Comparison of ENCODE assay signal across 7 mouse cellular contexts in genomic region chr11:120098588-120099511, GRCm38 (mm10). TPM values are rescaled to one million over a fixed set of nuclear protein-coding genes. Genes with fewer than 3 reads are reported as not detected.
DNase-seq lines count a peak whose midpoint lies in the region; ATAC-seq lines count a peak whose summit lies in the region.

TSS of gene Tepsin (minus strand) at chr11:120098731.
TSS of gene Ndufaf8 (plus strand) at chr11:120098928.

- peaks cover 21% of the 10 kb centered on the region for H3K4me1 ChIP-seq in intestine, embryonic 16.5 days (ENCODE audit: control insufficient read depth, insufficient read depth, low read length)
- peaks cover 17% of the 10 kb centered on the region for H3K4me1 ChIP-seq in midbrain, embryonic 11.5 days (ENCODE audit: control insufficient read depth, insufficient read depth, low read length)

- peak within 1 kb of the TSS; percentile 88 for H3K4me2 ChIP-seq in intestine, embryonic 16.5 days (ENCODE audit: low read depth, low read length)
- H3K4me2 ChIP-seq in midbrain, embryonic 11.5 days, result peak within 1 kb of the TSS; percentile 78

- H3K9ac ChIP-seq in intestine, embryonic 16.5 days (ENCODE audit: low read depth, low read length), result peak within 1 kb of the TSS; percentile 92
- peak within 1 kb of the TSS; percentile 76 for H3K9ac ChIP-seq in midbrain, embryonic 11.5 days (ENCODE audit: low read length)

- no peaks in the 10 kb centered on the region; the same call in 1 of the 2 replicates for H3K36me3 ChIP-seq in intestine, embryonic 16.5 days (ENCODE audit: control insufficient read depth, insufficient read depth, low read length)
- H3K36me3 ChIP-seq in midbrain, embryonic 11.5 days (ENCODE audit: control insufficient read depth, insufficient read depth, low read length), result 0 out of 2 replicates have a peak, but pooled peaks cover 2% of the 10 kb centered on the region

- WGBS in intestine, embryonic 16.5 days, result under 1% methylated on average over 77 of the region's 77 CpGs
- WGBS in midbrain, embryonic 11.5 days, result under 1% methylated on average over 77 of the region's 77 CpGs

- no peaks in the 10 kb centered on the region for H3K9me3 ChIP-seq in intestine, embryonic 16.5 days (ENCODE audit: control insufficient read depth, low read length)
- no peaks in the 10 kb centered on the region for H3K9me3 ChIP-seq in midbrain, embryonic 11.5 days (ENCODE audit: control insufficient read depth, low read length)

- H3K27me3 ChIP-seq in intestine, embryonic 16.5 days (replicated peaks; ENCODE audit: control insufficient read depth, insufficient read depth, low read length), result no peaks in the 10 kb centered on the region
- H3K27me3 ChIP-seq in midbrain, embryonic 11.5 days (ENCODE audit: control insufficient read depth, insufficient read depth, low read length), result no peaks in the 10 kb centered on the region

- DNase-seq in adrenal gland, adult 8-10 months, result peak; percentile 99
- DNase-seq in embryo, embryonic 9.5 days (ENCODE audit: extremely low spot score), result peak; percentile 100
- peak; percentile 90 to 94 for DNase-seq in gastrocnemius, postnatal 4 days (ENCODE audit: low spot score in 2 of 2)
- peak; percentile 100 for DNase-seq in left cerebral cortex, postnatal 36 days (ENCODE audit: low spot score in 2 of 2)
- DNase-seq in midbrain, embryonic 11.5 days (ENCODE audit: low spot score, missing footprints), result peak; percentile 100
- DNase-seq in skeletal muscle tissue, adult 2 months (ENCODE audit: low read depth, low spot score), result peak; percentile 99

- intact Hi-C loops in left cerebral cortex, postnatal 36 days (cut with DNase I), result loop anchor here (2.0 to 5.0 kb wide), 2 partner anchors 67 to 86 kb away; no protein-coding TSS in a partner anchor

- H3K4me3 ChIP-seq in intestine, embryonic 16.5 days (ENCODE audit: low read length), result peak within 1 kb of the TSS; percentile 85
- H3K4me3 ChIP-seq in midbrain, embryonic 11.5 days (ENCODE audit: low read depth, low read length), result peak within 1 kb of the TSS; percentile 49

- peak within 1 kb of the TSS; percentile 94 for H3K27ac ChIP-seq in intestine, embryonic 16.5 days (ENCODE audit: low read length)
- peak within 1 kb of the TSS; percentile 62 for H3K27ac ChIP-seq in midbrain, embryonic 11.5 days (ENCODE audit: low read depth, low read length)

- ATAC-seq in intestine, embryonic 16.5 days, result peak; percentile 98
- ATAC-seq in midbrain, embryonic 11.5 days (ENCODE audit: low FRiP score), result peak; percentile 97

RNA-seq across cellular contexts. Expression of gene Tepsin, which starts in this region (rescaled TPM):
- total RNA-seq in adrenal gland, adult 8-10 months (2022), result 10 to 100 TPM; 15.2 to 19.1 (median 15.7) TPM
- 1 to 10 TPM; 8.7 to 9.6 TPM for total RNA-seq in gastrocnemius, postnatal 4 days (2021)
- polyA plus RNA-seq in intestine, embryonic 16.5 days (2015; fragmentation: Nextera tagmentation; extraction: Ambion mirVana), result 21.1 and 22.5 TPM in 2 replicates
- total RNA-seq in left cerebral cortex, postnatal 36 days (2021), result 10 to 100 TPM; 14.3 to 16.6 TPM
- 12.3 and 14.2 TPM in 2 replicates for polyA plus RNA-seq in midbrain, embryonic 11.5 days (2014; fragmentation: Nextera tagmentation; extraction: Ambion mirVana)

RNA-seq across cellular contexts. Expression of gene Ndufaf8, which starts in this region (rescaled TPM):
- 10 to 100 TPM; 55.2 to 74.8 (median 64.3) TPM for total RNA-seq in adrenal gland, adult 8-10 months (2022)
- total RNA-seq in gastrocnemius, postnatal 4 days (2021), result 10 to 100 TPM; 44.2 to 44.3 TPM
- 113 and 119 TPM in 2 replicates for polyA plus RNA-seq in intestine, embryonic 16.5 days (2015; fragmentation: Nextera tagmentation; extraction: Ambion mirVana)
- 10 to 100 TPM; 33.3 to 49.5 TPM for total RNA-seq in left cerebral cortex, postnatal 36 days (2021)
- polyA plus RNA-seq in midbrain, embryonic 11.5 days (2014; fragmentation: Nextera tagmentation; extraction: Ambion mirVana), result 58.4 and 61.3 TPM in 2 replicates

Comparison
In these comparisons a context has a peak if more than half of its experiments do, and no peak if none do; other contexts are left out.
1. Peak in every context shown above with its lines: DNase-seq, ATAC-seq, H3K4me3 ChIP-seq and H3K27ac ChIP-seq.